Mouse (Mus musculus) spleen, postnatal 10 days (tissue): Measurements from ENCODE around the gene Gm10775.

Source experiments
- DNase-seq, 2 experiments: peaks; one replicate each; pipeline ENCODE4 v3.0.0; 2021 to 2022; ENCODE audit warnings: low spot score in 2 of 2

Gene Gm10775

GRCm38 (mm10) chr13:65259239-65259638, at the start of gene Gm10775:
Gene Gm10775 (plus strand): TSS chr13:65259539.
- DNase-seq = no peak

DNA sequence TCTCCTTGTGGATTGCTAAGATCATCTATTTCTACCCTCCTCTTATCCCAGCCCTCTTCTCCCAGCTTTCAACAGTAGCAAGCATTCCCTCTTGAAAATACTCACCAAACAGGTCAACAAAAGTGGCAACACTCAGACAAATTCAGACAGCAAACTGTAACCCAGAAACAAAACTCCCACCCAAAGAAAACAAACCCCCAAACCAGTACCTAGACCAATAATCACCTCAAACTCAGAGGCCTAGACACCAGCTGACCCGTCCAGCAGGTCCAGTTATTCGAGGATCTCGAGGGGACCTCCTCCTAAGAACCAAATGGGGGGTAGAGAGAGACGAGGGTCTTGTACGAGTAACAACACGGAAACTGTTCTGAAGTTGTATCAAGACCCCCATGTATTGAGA, 33.4 kb upstream of the Gm10775 start:
- DNase-seq = no peak

DNA sequence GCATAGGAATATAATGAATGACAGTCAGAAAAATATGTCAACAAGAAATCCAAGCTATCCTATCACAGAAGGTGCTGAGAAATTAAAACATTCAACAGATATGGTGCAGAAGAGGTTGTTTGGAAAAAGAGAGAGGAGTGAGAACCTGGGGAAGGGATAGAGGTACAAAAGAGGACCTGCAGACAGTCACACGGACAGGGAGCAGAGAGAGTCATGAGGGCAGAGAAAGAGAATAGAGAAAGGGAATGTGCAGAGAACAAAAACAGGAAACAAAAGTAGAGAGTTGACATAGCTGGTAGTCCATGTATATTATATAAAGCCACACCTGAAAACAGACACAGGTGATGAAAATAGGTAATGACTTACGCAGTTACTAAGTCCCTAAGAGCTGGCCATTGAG, 32.7 kb upstream of the Gm10775 start:
- DNase-seq = no peak

DNA sequence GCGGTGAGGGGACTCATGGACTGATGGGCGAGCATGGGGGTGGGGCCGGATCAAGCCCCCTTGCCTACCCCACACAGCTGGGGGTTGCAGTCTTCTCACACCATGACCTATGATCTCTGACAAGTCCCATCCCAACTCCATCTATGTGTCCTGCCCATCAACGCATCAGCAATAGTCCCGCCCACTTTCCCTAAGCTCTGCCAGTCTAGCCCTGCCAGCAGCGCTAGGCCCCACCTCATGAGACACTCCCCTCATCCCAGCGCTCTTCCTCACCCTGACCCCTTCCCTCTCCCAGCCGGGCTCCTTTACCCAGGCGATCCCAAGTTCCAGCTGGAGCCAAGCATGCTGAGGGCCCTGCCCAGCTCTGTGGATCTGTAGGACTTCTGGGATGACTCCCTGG, 22.1 kb upstream of the Gm10775 start:
- DNase-seq = no peak

GRCm38 (mm10) chr13:65240509-65241098, 18.7 kb upstream of the Gm10775 start:
- peak; percentile 88 to 96 for DNase-seq

- peak; percentile 94 to 96 for DNase-seq
Observed at GRCm38 (mm10) chr13:65241099-65241626, 18.2 kb upstream of the Gm10775 start.

GRCm38 (mm10) chr13:65241627-65242318, 17.6 kb upstream of the Gm10775 start:
- peak in 1 of 2 experiments; percentile 59 for DNase-seq

GRCm38 (mm10) chr13:65242319-65242787, 17.0 kb upstream of the Gm10775 start:
- peak in 1 of 2 experiments; percentile 39 for DNase-seq

- peak in 1 of 2 experiments; percentile 32 for DNase-seq
Observed at GRCm38 (mm10) chr13:65243273-65243672, 16.1 kb upstream of the Gm10775 start.

- no peak for DNase-seq
Observed at GRCm38 (mm10) chr13:65258175-65258954, 974 bp upstream of the Gm10775 start.

DNA sequence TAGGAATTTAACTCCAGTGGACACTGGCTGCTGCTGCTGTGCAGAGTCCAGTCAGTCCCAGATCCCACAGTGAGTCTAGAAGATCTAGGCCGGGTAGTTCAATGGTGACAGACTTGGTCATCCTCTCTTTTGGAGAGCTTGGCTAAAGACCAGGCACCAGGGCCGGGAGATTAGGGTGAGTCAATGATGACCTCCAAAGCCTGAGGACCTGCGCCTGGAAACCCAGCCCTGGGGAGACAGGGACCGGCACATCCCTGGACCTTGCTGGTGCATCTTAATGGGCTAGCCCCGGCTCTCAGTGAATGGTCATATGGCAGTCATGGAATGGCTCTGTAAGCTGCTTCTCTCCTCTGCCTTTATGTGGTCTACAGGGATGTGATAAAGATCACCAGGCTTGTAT, 2.7 kb downstream of the Gm10775 start:
- DNase-seq = no peak

DNA sequence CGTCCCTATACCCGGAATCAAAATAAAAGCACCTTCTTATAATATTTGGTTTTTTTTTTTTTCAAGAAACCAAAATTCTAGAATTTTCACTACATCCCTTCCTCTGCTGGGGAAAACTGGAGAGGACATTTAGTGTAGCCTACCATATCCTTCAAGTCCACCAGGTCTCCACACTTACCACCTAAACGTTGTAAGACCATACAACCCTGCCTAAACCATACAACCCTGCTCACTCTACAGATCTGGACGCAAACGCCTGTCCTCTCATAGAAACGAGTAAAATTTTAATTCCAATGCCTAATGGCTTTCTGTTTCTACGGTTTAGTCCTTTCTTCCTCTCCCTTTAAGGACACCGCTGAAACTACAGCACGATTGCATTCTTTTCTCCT, 18.6 kb downstream of the Gm10775 start:
- DNase-seq = no peak

- peak; percentile 86 to 94 for DNase-seq
Observed at GRCm38 (mm10) chr13:65278383-65279341, 19.3 kb downstream of the Gm10775 start, which contains the start of gene Zfp369. Gene Zfp369 (plus strand): TSS chr13:65278814.

GRCm38 (mm10) chr13:65286771-65287170, 27.4 kb downstream of the Gm10775 start:
- no peak for DNase-seq

DNA sequence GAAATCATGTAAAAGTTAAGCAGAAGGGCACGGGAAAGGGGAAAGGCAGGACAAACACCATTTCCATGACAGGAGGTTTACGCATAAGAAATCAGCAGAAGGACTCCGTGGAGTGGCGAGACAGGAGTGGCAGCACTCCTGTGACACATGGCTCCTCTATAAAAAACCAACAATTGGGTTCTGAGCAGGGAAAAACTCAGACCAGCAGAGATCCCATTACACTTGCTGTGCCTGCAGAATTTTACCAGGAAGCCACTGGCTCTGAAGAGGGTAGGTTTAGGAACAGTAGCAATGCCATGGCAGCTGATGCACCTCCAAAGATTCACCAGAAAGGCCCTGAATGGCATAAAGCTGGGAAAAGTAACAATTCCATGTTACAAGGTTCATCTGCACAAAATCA, 37.0 kb downstream of the Gm10775 start:
- no peak for DNase-seq
